Mouse (Mus musculus) spleen, adult 2 months (tissue): ENCODE data around the gene Gstt1. TPM values are rescaled to one million over a fixed set of nuclear protein-coding genes. Genes with fewer than 3 reads are reported as not detected.

Source experiments
- DNase-seq, 2 experiments: peaks; one replicate each; pipeline versions ENCODE4 v3.0.0 to v3.0.0-alpha.2; 2012 to 2021; ENCODE audit warnings: low spot score in 2 of 2, low read depth in 1 of 2
- H3K27ac ChIP-seq: fragments of 200-500 bp; 2 replicates; pipeline ENCODE4 v1.5.1; 2012; ENCODE audit warnings: low read length, inconsistent platforms; ENCODE audit not compliant: insufficient read depth
- H3K27me3 ChIP-seq: fragments of 200-500 bp; 2 replicates; pipeline ENCODE4 v1.6.1; 2012; ENCODE audit warnings: mild to moderate bottlenecking, moderate library complexity, low read length, inconsistent platforms; ENCODE audit not compliant: control insufficient read depth, insufficient read depth
- H3K36me3 ChIP-seq: fragments of 200-500 bp; 2 replicates; pipeline ENCODE4 v1.6.1; 2012; ENCODE audit warnings: mild to moderate bottlenecking, low read length, inconsistent platforms; ENCODE audit not compliant: control insufficient read depth, insufficient read depth
- H3K4me1 ChIP-seq: fragments of 200-500 bp; 2 replicates; pipeline ENCODE4 v1.6.1; 2011; ENCODE audit warnings: inconsistent platforms; ENCODE audit not compliant: control insufficient read depth, insufficient read depth, insufficient read length
- H3K4me3 ChIP-seq: fragments of 200-500 bp; 2 replicates; pipeline ENCODE4 v1.5.1; 2011; ENCODE audit warnings: mild to moderate bottlenecking, inconsistent platforms; ENCODE audit not compliant: insufficient read depth, insufficient read length; ENCODE audit errors: extremely low read depth
- CTCF ChIP-seq: fragments of 200-500 bp; IDR thresholded peaks from 2 replicates; pipeline ENCODE4 v1.5.1; 2011; ENCODE audit warnings: mild to moderate bottlenecking, inconsistent platforms; ENCODE audit not compliant: insufficient read depth, insufficient read length, insufficient replicate concordance; ENCODE audit errors: extremely low read depth
- POLR2A ChIP-seq: fragments of 200-500 bp; IDR thresholded peaks from 2 replicates; pipeline ENCODE4 v1.6.1; 2011; ENCODE audit warnings: low read depth, low read length, inconsistent platforms
- WGBS: fragments of 180-500 bp; shearing (Covaris S2); methylation state at CpG from one replicate; pipeline ENCODE4 v1.1.7; 2018; 5-methylcytosine and 5-hydroxymethylcytosine counted together
- polyA plus RNA-seq: library from polyadenylated mRNA; depleted of rRNA; stranded (reverse); fragments of >200 nt; gene quantifications from 2 replicates; pipeline ENCODE4 v1.2.3, GENCODE M21; 2012

Gene Gstt1
- polyA plus RNA-seq, 1 experiment, result 28.5 TPM

DNA sequence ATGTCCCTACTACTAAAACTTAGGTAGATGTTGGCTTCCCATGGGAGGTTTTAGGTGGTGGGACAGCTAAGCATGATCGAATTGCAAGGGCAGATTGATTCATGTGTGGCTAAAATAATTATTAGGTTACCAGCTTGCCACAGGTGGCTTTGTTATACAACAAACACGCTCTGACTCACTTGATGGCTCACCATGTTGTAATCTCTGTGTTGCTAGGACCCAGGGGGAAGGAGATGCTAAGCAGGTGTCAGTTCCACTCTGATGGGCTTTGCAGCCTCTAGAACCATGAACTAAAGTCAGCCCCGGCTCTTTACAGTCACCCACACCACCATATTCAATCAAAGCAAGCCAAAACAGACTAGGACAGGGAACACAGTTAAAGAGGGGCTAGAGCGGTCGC is 21.5 kb upstream of the Gstt1 start:
- no peak for DNase-seq
- no peak overlapping the region for H3K4me3 ChIP-seq
- TF ChIP-seq POLR2A (no peak), CTCF (no peak)
- WGBS, result 74% methylated on average over 5 of the region's 5 CpGs
- no peak overlapping the region for H3K27ac ChIP-seq
- no peaks in the 10 kb centered on the region for H3K4me1 ChIP-seq
- H3K27me3 ChIP-seq, result no peaks in the 10 kb centered on the region
- no peaks in the 10 kb centered on the region for H3K36me3 ChIP-seq

DNA sequence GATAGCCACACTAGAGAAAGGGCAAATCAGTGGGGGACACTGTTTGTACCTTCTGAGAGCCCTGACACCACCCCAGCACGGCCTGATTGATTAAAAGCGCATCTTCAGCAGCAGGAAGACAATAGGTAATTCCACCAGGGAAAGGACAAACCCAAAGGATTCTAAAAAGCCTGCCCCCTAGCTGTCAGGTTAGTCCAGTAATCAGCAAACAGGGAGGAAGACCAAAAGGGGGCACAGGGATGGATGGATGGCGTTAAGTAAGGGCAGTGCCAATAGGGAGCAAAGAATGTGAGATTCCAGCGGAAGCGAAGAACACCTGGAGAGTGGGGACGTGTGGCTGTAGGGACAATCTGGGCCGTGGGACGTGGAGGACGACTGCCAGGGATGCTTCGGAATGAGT is 20.3 kb upstream of the Gstt1 start:
- WGBS, result 76% methylated on average over 10 of the region's 10 CpGs
- no peak for TF ChIP-seq POLR2A
- TF ChIP-seq CTCF, result no peak
- no peaks in the 10 kb centered on the region for H3K4me1 ChIP-seq
- H3K36me3 ChIP-seq, result no peaks in the 10 kb centered on the region
- H3K4me3 ChIP-seq, result no peak overlapping the region
- DNase-seq, result no peak
- no peaks in the 10 kb centered on the region for H3K27me3 ChIP-seq
- no peak overlapping the region for H3K27ac ChIP-seq

DNA sequence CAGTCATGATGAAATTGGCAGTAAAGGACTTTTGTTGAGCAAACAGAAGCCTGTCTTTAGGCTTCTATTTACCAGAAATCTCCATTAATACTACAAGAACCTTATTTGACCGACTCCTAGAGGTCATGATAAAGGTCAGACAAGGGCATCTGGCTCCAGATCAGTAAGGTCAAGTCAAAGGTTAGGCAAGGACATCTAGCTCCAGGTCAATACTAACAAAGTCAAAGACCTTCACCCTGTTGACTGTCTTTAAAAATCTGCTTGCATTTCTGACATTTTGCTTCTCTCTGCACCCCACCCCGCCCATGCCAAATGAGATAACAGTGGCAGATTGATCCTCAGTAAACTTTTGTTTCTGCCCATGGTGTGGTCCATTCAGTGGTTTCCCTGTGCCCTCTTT is 5.8 kb upstream of the Gstt1 start:
- no peak for DNase-seq
- WGBS, result 72% methylated on average over 2 of the region's 2 CpGs
- Histone ChIP-seq H3K27me3 (no peaks in the 10 kb centered on the region; the same call in 1 of the 2 replicates), H3K27ac (no peak overlapping the region), H3K36me3 (no peaks in the 10 kb centered on the region), H3K4me1 (no peaks in the 10 kb centered on the region), H3K4me3 (no peak overlapping the region)
- TF ChIP-seq POLR2A (no peak), CTCF (no peak)

DNA sequence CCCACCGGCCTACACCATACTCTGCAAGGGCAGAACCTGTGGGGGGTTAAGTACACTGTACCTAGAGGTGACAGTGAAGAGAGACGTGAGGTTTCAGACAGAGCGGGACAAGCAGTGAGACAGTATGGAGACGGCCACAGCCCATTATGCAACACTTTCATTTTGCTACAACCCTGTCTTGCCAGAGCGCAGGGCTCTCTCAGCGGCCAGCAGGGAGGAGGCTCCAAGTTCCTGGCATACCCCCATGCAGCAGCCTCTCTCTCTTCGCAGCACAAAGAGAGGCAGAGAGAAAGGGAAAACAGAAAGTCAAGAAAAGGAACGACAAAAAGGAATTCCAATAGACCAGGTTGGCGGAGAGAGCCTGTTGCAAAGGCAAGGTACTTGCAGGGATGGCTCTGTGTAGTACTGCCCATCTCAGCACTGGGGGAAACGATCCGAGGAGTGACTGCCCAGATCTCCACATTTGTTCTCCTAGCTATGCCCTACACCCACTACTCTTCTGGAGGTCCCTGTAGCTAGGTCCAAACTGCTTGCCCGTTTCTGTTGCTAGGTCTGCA is 687 bp downstream of the Gstt1 start:
- no peak for DNase-seq
- no peaks in the 10 kb centered on the region; the same call in 1 of the 2 replicates for H3K27me3 ChIP-seq
- peak overlapping the region; percentile 54 for H3K4me3 ChIP-seq
- TF ChIP-seq CTCF (no peak), POLR2A (no peak)
- H3K36me3 ChIP-seq, result no peaks in the 10 kb centered on the region
- no peak overlapping the region for H3K27ac ChIP-seq
- 3% methylated on average over 12 of the region's 12 CpGs for WGBS
- no peaks in the 10 kb centered on the region; the same call in 1 of the 2 replicates for H3K4me1 ChIP-seq

DNA sequence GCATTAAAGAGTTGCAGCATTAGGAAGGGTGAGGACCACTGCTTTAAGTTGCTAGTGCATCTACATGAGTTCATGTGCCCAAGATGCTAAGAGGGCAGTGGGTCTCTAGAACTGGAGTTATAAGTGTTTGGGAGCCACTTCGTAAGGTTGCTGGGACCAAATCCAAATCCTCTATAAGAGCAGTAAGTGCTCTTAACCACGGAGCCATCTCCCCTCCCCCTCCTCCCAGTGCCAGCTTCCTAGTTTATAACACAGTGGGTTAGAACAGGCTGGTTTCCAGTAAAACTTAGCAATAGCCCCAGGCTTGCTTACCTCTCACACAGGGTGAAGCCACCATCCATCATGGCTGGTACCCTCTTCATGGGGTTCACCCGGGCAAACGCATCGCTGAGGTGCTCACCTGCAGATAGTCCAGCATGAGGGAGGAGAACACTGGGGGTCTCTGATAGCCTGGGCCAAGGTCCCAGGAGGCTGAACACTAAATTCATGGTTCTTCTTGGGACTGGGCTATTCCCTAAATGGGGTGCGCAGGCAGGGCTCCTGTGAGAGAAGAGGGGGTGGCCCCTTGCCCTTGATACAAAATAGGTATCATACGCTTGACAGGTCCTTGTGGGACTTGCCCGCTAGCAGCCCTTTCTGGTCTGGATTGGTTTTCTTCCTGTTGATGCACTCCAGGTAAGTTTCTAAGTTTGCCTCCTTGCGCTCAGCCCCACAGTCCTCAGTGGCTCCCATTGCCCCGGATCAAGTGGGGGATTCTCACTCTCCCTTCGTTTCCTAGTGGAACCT is 1.5 kb downstream of the Gstt1 start:
- 58% methylated on average over 11 of the region's 11 CpGs for WGBS
- no peak for DNase-seq
- TF ChIP-seq CTCF, result no peak
- no peak for TF ChIP-seq POLR2A

DNA sequence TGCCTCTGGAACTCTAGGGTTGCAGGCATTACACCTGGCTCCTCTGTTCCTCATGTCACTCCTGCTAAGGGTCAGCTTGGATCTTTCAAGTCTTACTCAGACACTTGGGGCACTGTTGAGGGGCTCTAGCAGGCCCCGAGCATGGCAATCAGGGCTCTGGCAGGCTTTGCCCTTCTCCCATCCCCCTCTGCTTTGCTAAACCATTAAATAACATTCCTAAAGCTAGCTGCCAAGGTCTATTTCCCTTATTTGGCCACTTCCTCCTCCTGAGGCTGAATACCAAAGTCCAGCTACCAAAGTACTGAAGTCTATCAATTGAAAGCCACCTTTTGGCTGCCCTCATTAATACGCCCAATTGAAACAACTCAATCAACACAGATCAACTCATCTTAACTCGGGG is 3.5 kb downstream of the Gstt1 start:
- Histone ChIP-seq H3K4me1 (no peaks in the 10 kb centered on the region; the same call in 1 of the 2 replicates), H3K4me3 (no peak overlapping the region), H3K27ac (no peak overlapping the region), H3K27me3 (no peaks in the 10 kb centered on the region; the same call in 1 of the 2 replicates), H3K36me3 (no peaks in the 10 kb centered on the region)
- TF ChIP-seq POLR2A, result no peak
- TF ChIP-seq CTCF, result no peak
- no peak for DNase-seq
- 48% methylated on average over 3 of the region's 3 CpGs for WGBS

More for the DNA sequence above, 1.5 kb downstream of the Gstt1 start:
- Histone ChIP-seq H3K4me1 (no peaks in the 10 kb centered on the region; the same call in 1 of the 2 replicates), H3K27ac (no peak overlapping the region), H3K27me3 (no peaks in the 10 kb centered on the region; the same call in 1 of the 2 replicates), H3K4me3 (no peak overlapping the region), H3K36me3 (no peaks in the 10 kb centered on the region)

DNA sequence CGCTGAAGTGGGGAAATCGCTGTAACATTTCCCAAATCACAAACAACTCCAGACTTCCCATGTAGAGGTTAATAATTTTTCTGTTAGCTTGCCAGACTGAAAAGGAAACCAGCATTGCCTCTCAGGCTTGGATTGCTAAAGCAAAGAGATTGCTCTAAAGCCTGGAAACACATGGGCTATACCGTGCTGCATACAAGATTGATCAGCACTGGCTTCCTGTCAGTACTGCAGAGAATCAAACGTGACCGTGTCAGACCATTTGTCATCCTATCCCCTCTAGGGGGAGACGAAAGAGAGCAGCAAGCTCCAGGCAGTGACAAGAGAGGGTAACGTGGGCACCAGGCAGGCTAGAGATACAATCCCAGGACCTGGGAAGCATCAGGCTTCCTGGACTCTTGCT is 7.6 kb downstream of the Gstt1 start:
- no peaks in the 10 kb centered on the region for H3K4me1 ChIP-seq
- no peaks in the 10 kb centered on the region for H3K36me3 ChIP-seq
- H3K27me3 ChIP-seq, result no peaks in the 10 kb centered on the region
- WGBS, result 15% methylated on average over 7 of the region's 7 CpGs
- no peak overlapping the region for H3K4me3 ChIP-seq
- no peak for TF ChIP-seq CTCF
- TF ChIP-seq POLR2A, result no peak
- no peak overlapping the region for H3K27ac ChIP-seq
- no peak for DNase-seq
